Mouse (Mus musculus): Measurements from ENCODE around the gene Foxn3.

Foxn3 gene

GRCm38 (mm10) chr12:99415538-99415937, 147.8 kb downstream of the Foxn3 start:
- DNase-seq (ENCODE audit: low read depth): no peak

GRCm38 (mm10) chr12:99412496-99412895, 150.9 kb downstream of the Foxn3 start:
- DNase-seq (ENCODE audit: low read depth): no peak

GRCm38 (mm10) chr12:99412034-99412433, 151.3 kb downstream of the Foxn3 start:
- DNase-seq (ENCODE audit: low read depth): no peak

GRCm38 (mm10) chr12:99408651-99409050, 154.7 kb downstream of the Foxn3 start:
- no peak for DNase-seq (ENCODE audit: low read depth)

GRCm38 (mm10) chr12:99408089-99408488, 155.3 kb downstream of the Foxn3 start:
- no peak for DNase-seq (ENCODE audit: low read depth)

GRCm38 (mm10) chr12:99407318-99407716, 156.1 kb downstream of the Foxn3 start:
- DNase-seq (ENCODE audit: low read depth): no peak

GRCm38 (mm10) chr12:99406697-99407317, 156.6 kb downstream of the Foxn3 start:
- DNase-seq (ENCODE audit: low read depth): peak; percentile 42

- no peak for DNase-seq (ENCODE audit: low read depth)
Measured at GRCm38 (mm10) chr12:99406254-99406653, 157.1 kb downstream of the Foxn3 start.

GRCm38 (mm10) chr12:99405401-99405800, 158.0 kb downstream of the Foxn3 start:
- no peak for DNase-seq (ENCODE audit: low read depth)

- no peak for DNase-seq (ENCODE audit: low read depth)
Measured at GRCm38 (mm10) chr12:99403004-99403403, 160.4 kb downstream of the Foxn3 start.

GRCm38 (mm10) chr12:99400907-99401306, 162.5 kb downstream of the Foxn3 start:
- DNase-seq (ENCODE audit: low read depth): no peak

GRCm38 (mm10) chr12:99399575-99399974, 163.8 kb downstream of the Foxn3 start:
- DNase-seq (ENCODE audit: low read depth): no peak

GRCm38 (mm10) chr12:99396461-99396860, 166.9 kb downstream of the Foxn3 start:
- DNase-seq (ENCODE audit: low read depth): no peak

- no peak for DNase-seq (ENCODE audit: low read depth)
Measured at GRCm38 (mm10) chr12:99395082-99395481, 168.3 kb downstream of the Foxn3 start.

GRCm38 (mm10) chr12:99394676-99395075, 168.7 kb downstream of the Foxn3 start:
- no peak for DNase-seq (ENCODE audit: low read depth)

- no peak for DNase-seq (ENCODE audit: low read depth)
Measured at GRCm38 (mm10) chr12:99393867-99394630, 169.3 kb downstream of the Foxn3 start.

GRCm38 (mm10) chr12:99392944-99393866, 170.2 kb downstream of the Foxn3 start:
- DNase-seq (ENCODE audit: low read depth): peak; percentile 65

- DNase-seq (ENCODE audit: low read depth): peak; percentile 97
Measured at GRCm38 (mm10) chr12:99391942-99392880, 171.2 kb downstream of the Foxn3 start.

GRCm38 (mm10) chr12:99390429-99390828, 173.0 kb downstream of the Foxn3 start:
- DNase-seq (ENCODE audit: low read depth): no peak

GRCm38 (mm10) chr12:99389244-99389643, 174.1 kb downstream of the Foxn3 start:
- no peak for DNase-seq (ENCODE audit: low read depth)

All from c-Kit-positive CD71-positive TER-119-negative erythroid progenitor cells, embryonic 14.5 days (primary cell).